Mouse (Mus musculus) adrenal gland, adult 2 months (tissue): Measurements from ENCODE around the gene Perm1. TPM values are rescaled to one million over a fixed set of nuclear protein-coding genes. Genes with fewer than 3 reads are reported as not detected.

Experiments used
- DNase-seq: peaks from one replicate; pipeline ENCODE4 v3.0.0; 2021
- long read RNA-seq: library from polyadenylated mRNA; stranded (forward); transcript quantifications from one replicate; pipeline ENCODE4 v2.0.0, GENCODE M21; 2021
- polyA plus RNA-seq: library from polyadenylated mRNA; depleted of rRNA; stranded (reverse); fragments of >200 nt; gene quantifications from 2 replicates; pipeline ENCODE4 v1.2.3, GENCODE M21; 2012; rRNA removed
- total RNA-seq, 2 experiments: library from RNA; stranded (reverse); gene quantifications; 2 replicates each; pipeline ENCODE4 v1.2.3; 2021

Perm1 gene
- total RNA-seq = 10 to 100 TPM in 1 of 2 experiments, 1 to 10 TPM in 1; 3.9 to 10.2 TPM
- polyA plus RNA-seq = 2.4 and 2.6 TPM in 2 replicates
- long read RNA-seq, partial matches to known transcripts = 1 of 3 reads
- long read RNA-seq, other reads (novel, unspliced or antisense) = 0 of 3 reads

GRCm38 (mm10) chr4:156215649-156216048 is at the start of gene Perm1:
Gene Perm1, plus strand, starts transcription at chr4:156215868.
- peak; percentile 95 for DNase-seq

DNA sequence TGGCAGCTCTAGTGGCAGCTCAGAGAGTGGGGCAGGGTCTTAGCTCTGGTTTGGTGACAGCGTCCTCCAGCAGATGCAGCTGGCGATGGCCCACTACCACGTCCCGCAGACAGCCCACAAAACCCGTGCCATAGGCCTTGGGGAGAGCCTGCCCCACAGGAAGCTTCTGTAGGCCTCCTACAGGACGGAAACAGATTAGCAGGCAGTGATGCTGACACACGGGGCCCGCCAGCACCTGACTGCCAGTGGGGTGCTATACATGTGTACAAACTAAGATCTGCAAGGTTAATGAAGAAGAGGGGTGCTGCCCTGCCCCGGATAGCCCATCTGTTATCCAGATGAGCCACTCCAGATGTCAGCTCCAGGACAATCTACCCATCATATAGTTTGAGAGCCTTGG is 49.2 kb upstream of the Perm1 start:
- DNase-seq = no peak

GRCm38 (mm10) chr4:156168611-156169010 is 47.1 kb upstream of the Perm1 start:
- no peak for DNase-seq

DNA sequence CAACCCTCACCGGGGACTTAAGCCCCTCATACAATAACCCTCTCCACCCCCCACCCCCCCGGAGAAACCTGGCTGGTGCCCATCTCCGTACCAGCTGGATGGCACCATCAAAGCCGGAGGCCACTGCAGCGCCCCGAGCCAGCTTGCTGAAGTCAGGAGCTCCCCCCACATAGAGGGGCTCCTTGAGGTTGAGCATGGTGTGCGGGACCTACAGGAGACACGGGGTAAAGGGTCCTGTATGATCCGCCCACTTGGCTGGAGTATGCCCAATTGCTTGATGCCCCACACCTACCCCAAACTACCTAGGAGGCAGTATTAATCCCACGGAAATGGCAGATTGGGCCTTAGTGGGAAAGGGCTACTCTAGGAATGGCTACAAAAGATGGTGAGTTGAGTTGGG is 46.5 kb upstream of the Perm1 start:
- no peak for DNase-seq

- no peak for DNase-seq
Measured at GRCm38 (mm10) chr4:156171828-156172227, 43.8 kb upstream of the Perm1 start.

- DNase-seq = no peak
Measured at GRCm38 (mm10) chr4:156177630-156178029, 38.0 kb upstream of the Perm1 start.

DNA sequence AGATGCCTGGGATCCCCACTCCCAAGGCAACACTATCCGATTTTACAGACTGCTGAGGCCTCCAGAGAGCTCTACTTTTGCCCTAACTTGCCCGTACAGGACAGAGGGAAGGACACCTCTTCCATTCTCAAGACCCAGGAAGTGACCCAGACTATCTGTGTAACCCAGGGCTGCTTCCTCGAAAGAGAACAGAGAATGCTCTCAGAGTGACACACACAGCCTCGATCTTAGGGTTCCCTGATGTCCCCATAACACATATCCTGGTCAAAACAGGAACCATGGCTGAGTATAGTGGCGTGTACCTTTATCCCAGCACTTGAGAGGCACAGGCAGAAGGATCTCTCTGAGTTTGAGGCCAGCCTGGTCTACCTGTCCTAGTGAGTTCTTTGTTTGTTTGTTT is 31.9 kb upstream of the Perm1 start:
- no peak for DNase-seq

GRCm38 (mm10) chr4:156184291-156184954 is 31.2 kb upstream of the Perm1 start:
- DNase-seq = no peak

- DNase-seq = no peak
Measured at GRCm38 (mm10) chr4:156185456-156185949, 30.2 kb upstream of the Perm1 start.

GRCm38 (mm10) chr4:156185950-156186850 is 29.5 kb upstream of the Perm1 start:
- no peak for DNase-seq

GRCm38 (mm10) chr4:156188162-156188810 is 27.4 kb upstream of the Perm1 start:
- DNase-seq = no peak

DNA sequence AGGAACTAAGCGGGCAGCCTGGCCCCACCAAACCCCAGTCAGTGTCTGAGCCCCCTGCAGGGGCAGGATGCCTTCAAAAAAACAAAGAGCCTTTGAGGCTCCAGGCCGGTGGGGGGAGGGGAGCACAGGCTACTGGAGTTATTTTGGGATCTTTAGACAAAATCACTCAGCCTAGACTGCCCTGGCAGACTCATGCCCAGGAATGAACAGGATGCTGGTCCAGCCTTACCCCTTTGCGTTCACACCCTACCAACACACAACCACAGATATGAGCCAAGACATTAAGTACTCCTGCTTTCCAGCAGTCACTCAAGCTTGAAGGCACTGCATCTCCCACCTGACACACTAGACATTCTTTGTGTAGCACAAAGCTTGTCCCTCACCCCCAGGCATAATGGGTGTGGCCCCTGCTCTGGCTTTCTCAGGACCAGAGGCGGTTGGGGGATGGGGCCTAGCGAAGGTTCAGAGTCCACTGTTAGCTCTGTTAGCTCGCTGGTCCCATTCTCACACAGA is 26.8 kb upstream of the Perm1 start:
- no peak for DNase-seq

DNA sequence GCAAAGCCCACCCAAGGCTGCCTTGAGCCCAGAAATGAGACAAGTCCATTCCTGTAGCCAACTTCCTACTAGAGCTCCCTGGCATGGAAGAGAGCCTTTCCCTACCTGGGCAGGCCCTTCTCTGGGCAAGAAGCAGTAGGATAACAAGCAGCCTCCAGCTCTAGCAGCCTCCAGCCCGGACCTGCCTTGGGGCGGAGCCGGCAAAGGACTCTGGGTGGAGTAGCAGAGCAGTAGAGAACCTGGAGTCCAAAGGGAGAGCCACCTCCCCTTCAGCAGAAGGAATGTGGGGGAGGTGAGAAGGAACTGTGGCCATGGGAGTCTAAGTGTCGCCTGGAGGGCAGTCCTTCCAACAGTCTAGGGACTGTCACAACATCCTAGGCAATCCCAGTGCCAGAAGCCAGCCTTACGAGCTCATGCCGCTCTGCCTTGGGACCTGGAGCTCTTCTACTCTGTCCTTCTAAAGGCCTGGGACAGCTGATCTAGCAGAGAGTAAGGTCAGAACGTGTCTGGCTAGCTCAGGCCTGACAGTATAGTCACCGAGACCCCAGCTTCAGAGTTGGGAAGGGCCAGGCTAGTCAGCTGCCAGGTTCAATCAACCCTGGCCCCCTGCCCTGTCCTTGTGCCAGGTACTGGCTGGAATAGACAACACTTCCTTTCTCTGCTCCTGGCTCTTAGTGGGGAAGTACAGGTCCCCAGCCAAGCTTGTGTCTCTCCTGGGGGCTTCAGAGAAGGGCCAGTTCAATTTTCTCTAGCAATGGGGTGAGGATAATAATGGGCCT is 23.1 kb upstream of the Perm1 start:
- DNase-seq = no peak

- no peak for DNase-seq
Measured at GRCm38 (mm10) chr4:156193200-156193590, 22.5 kb upstream of the Perm1 start.

- DNase-seq = no peak
Measured at GRCm38 (mm10) chr4:156193906-156194305, 21.8 kb upstream of the Perm1 start.

DNA sequence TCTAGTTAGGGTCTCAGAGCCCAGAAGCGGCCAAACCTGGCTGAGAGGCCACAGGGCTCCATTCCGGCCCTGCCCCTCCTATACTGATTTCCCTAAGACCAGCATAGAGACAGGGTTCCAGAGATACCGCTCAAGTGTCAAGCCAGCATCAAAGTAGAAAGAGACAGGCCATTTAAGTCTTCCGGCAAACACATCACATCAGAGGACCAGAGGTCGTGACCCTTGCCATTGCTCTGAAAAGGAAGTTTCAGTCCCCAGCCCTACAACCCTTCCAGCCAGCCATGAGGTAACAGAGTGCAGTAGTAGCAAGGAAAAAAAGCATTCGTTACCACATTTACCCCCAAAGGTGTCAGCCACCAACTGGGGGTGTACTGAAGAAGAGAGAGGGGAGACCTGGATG is 21.3 kb upstream of the Perm1 start:
- DNase-seq = no peak

- DNase-seq = peak; percentile 54
Measured at GRCm38 (mm10) chr4:156195927-156196870, 19.5 kb upstream of the Perm1 start.

GRCm38 (mm10) chr4:156197131-156197828 is 18.4 kb upstream of the Perm1 start, which contains the start of gene Agrn:
Gene Agrn, minus strand, starts transcription at chr4:156197488.
- DNase-seq = peak; percentile 84

DNA sequence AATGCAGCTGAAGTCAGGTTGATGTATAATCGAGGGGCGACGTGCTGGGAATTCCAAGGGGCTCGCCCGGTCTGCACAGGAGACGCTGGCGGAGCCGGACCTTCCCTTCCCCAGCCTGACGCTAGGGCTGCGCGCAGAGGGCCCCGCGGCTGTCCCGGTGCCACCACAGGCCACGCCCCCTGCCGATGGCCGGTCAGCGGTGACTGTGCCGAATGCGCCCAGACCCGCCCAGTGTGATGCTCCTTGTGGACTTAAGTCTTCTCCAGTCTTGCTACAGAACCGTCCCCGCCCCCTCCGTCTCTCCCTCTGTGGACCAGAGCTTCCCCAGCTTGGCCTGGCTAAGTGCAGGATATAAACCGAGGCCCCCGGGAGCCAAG is 17.9 kb upstream of the Perm1 start:
- DNase-seq = peak; percentile 94
